Comparison of ENCODE assay signal across 31 mouse cellular contexts in the genomic region with DNA sequence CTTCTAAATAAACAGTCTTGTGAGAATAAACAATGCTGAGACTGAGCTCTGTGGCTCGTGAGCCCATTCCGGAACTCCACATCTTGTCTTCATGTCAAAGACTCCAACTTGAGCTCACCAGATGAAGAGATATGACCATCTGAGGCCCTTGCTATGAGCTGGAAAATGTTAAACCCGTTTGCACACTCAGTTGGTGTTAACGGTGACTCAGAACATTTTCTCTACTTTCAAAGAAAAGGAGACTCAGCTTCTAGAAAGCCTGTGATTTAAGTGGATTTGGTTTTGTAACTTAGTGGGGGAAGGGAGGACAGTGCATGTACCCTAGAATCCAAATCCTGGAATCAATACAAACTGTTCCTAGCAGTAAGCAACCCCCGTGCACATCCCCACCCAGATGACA. TPM values are rescaled to one million over a fixed set of nuclear protein-coding genes. Genes with fewer than 3 reads are reported as not detected.
A peak's percentile ranks its signal among the peaks of the same experiment; 100 is the strongest.
DNase-seq lines count a peak whose midpoint lies in the region; TF ChIP-seq lines count a peak whose summit lies in the region.
"Had no signal": no experiment of that assay in that cellular context is flagged by ENCODE, and none has a peak within 500 bp of the region (broad histone marks: within the 10 kb centered on the region; RNA-seq: fewer than 3 reads in every experiment).

No protein-coding gene starts in this region.

- H3K4me3 ChIP-seq in layer of hippocampus, adult 2 months = no peak overlapping the region
- no peak overlapping the region for H3K4me3 ChIP-seq in cortical plate, adult 2 months (ENCODE audit: insufficient read depth, low read length)
- H3K4me3 ChIP-seq: embryonic facial prominence, embryonic 12.5 days; embryonic facial prominence, embryonic 15.5 days; hindbrain, embryonic 10.5 days; hindbrain, embryonic 13.5 days had no signal

- TF ChIP-seq POLR2A in cortical plate, adult 2 months (IDR thresholded peaks at IDR 0.05; ENCODE audit: extremely low read depth, insufficient read depth, low read length) = no peak

- DNase-seq in layer of hippocampus, adult 2 months (ENCODE audit: low spot score in 2 of 2) = no peak
- no peak for DNase-seq in layer of hippocampus, adult 8-10 months (ENCODE audit: low spot score in 2 of 2)
- peak; percentile 31 for DNase-seq in right cerebral cortex, adult 18-20 months
- no peak for DNase-seq in right cerebral cortex, postnatal 4 days
- no peak for DNase-seq in adrenal gland, postnatal 4 days (ENCODE audit: low spot score in 2 of 2)
- DNase-seq: adrenal gland, adult 2 months; adrenal gland, postnatal 14 days; cerebellum, adult 18-20 months; cerebellum, adult 9-10 months; cerebellum, postnatal 14 days; forebrain, postnatal 0 days; gastrocnemius, postnatal 10 days; gastrocnemius, postnatal 36 days; heart, postnatal 36 days had no signal

- peak overlapping the region; percentile 8; the same call in 1 of the 2 replicates for H3K27ac ChIP-seq in layer of hippocampus, adult 2 months
- 0 out of 2 replicates have a peak overlapping the region, but pooled peaks have one; percentile 2 for H3K27ac ChIP-seq in cortical plate, adult 2 months (ENCODE audit: insufficient read depth, low read length)
- H3K27ac ChIP-seq: embryonic facial prominence, embryonic 12.5 days; embryonic facial prominence, embryonic 15.5 days; hindbrain, embryonic 10.5 days; hindbrain, embryonic 13.5 days had no signal

- no peak for TF ChIP-seq CTCF in layer of hippocampus, adult 2 months (conservative IDR thresholded peaks at IDR 0.05)
- TF ChIP-seq CTCF in cortical plate, adult 2 months (IDR thresholded peaks at IDR 0.05; ENCODE audit: extremely low read depth, insufficient read depth, low read length) = no peak

- H3K4me1 ChIP-seq in cortical plate, adult 2 months (ENCODE audit: control insufficient read depth, insufficient read depth, low read length) = peaks cover 2% of the 10 kb centered on the region; the same call in 1 of the 2 replicates
- H3K4me1 ChIP-seq: embryonic facial prominence, embryonic 12.5 days; embryonic facial prominence, embryonic 15.5 days; hindbrain, embryonic 13.5 days had no signal

RNA-seq across cellular contexts. Expression of a gene that starts 45.3 kb away (rescaled TPM):
- total RNA-seq in layer of hippocampus, adult 2 months (2021) = not detected
- total RNA-seq in layer of hippocampus, adult 8-10 months (2022) = not detected
- not detected in 2 replicates for polyA plus RNA-seq in cortical plate, adult 2 months (2012; rRNA removed)
- total RNA-seq in adrenal gland, postnatal 4 days (2021) = not detected
- total RNA-seq: adrenal gland, adult 2 months; adrenal gland, postnatal 14 days; forebrain, postnatal 0 days; gastrocnemius, adult 18-20 months; gastrocnemius, postnatal 10 days; gastrocnemius, postnatal 36 days; granulocyte monocyte progenitor cell, adult 5-6 weeks; heart, adult 8-10 months; heart, postnatal 36 days; MEL had no signal
- polyA plus RNA-seq: adrenal gland, adult 2 months; C2C12; CD4-positive, CD25-positive, alpha-beta regulatory T cell, adult 4 months; embryonic facial prominence, embryonic 12.5 days; forebrain, embryonic 11.5 days; forebrain, embryonic 14.5 days; forebrain, postnatal 0 days; heart, embryonic 11.5 days; heart, embryonic 14.5 days; heart, postnatal 0 days; hindbrain, embryonic 10.5 days; hindbrain, embryonic 13.5 days; hindbrain, embryonic 16.5 days had no signal
